Mouse (Mus musculus) heart, embryonic 10.5 days (tissue): ENCODE data around the gene Shc1. TPM values are rescaled to one million over a fixed set of nuclear protein-coding genes. Genes with fewer than 3 reads are reported as not detected.

Experiments used
- DNase-seq: peaks from one replicate; pipeline ENCODE4 v3.0.0-alpha.2; 2017; ENCODE audit warnings: low spot score
- H3K27ac ChIP-seq: fragments of 300-500 bp; sonication (generic); 2 replicates; pipeline ENCODE4 v1.5.1; 2016; ENCODE audit warnings: mild to moderate bottlenecking
- H3K27me3 ChIP-seq: fragments of 300-500 bp; sonication (generic); 2 replicates; pipeline ENCODE4 v1.6.1; 2016; ENCODE audit warnings: mild to moderate bottlenecking; ENCODE audit not compliant: poor library complexity, insufficient read depth, severe bottlenecking
- H3K36me3 ChIP-seq: fragments of 300-500 bp; sonication (generic); 2 replicates; pipeline ENCODE4 v1.6.1; 2016; ENCODE audit warnings: mild to moderate bottlenecking, moderate library complexity
- H3K4me1 ChIP-seq: fragments of 300-500 bp; sonication (generic); 2 replicates; pipeline ENCODE4 v1.6.1; 2016; ENCODE audit warnings: mild to moderate bottlenecking
- H3K4me3 ChIP-seq: fragments of 300-500 bp; sonication (generic); 2 replicates; pipeline ENCODE4 v1.5.1; 2016; ENCODE audit warnings: mild to moderate bottlenecking, moderate library complexity
- H3K9me3 ChIP-seq: fragments of 300-500 bp; sonication (generic); 2 replicates; pipeline ENCODE4 v1.6.1; 2016; ENCODE audit warnings: mild to moderate bottlenecking, moderate library complexity
- WGBS: fragments of 180-500 bp; shearing (Covaris S2); methylation state at CpG from one replicate; pipeline ENCODE4 v1.1.7; 2016; 5-methylcytosine and 5-hydroxymethylcytosine counted together
- polyA plus RNA-seq: library from polyadenylated mRNA; unstranded; fragments of >200 nt; fragmentation: Nextera tagmentation; extraction: Ambion mirVana; gene quantifications from 2 replicates; pipeline ENCODE4 v1.2.1, GENCODE M21; 2016

Gene Shc1
- polyA plus RNA-seq, 1 experiment from 2014 or later, result 72.2 TPM

DNA sequence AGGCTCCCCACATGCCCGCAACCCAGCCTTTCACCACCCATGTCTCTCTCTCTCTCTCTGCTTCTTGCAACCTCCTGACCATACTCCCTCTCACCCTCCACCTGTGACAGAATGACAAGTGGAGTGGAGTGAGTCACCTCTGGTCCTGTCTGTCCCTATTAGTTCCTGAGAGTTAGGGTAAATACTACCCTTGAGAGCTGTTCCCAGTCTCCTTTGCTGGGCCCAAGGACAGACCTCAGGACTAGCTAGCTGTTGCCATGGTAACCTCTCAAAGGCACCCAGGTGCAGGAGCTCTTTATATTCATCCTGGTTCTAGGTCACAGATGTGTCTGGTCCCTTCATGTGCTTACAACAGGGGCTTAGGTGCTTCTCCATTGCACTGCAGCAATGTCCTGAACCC is 33.7 kb downstream of the Shc1 start:
- H3K27me3 ChIP-seq, result no peaks in the 10 kb centered on the region
- H3K4me3 ChIP-seq, result no peak overlapping the region
- peak overlapping the region; percentile 71 for H3K27ac ChIP-seq
- no peak for DNase-seq
- peaks cover 12% of the 10 kb centered on the region for H3K36me3 ChIP-seq
- H3K9me3 ChIP-seq, result no peaks in the 10 kb centered on the region
- WGBS, result 64% methylated on average over 1 of the region's 1 CpGs
- H3K4me1 ChIP-seq, result peaks cover 60% of the 10 kb centered on the region

- Histone ChIP-seq H3K4me1 (peaks cover 52% of the 10 kb centered on the region), H3K4me3 (no peak within 1 kb of the TSS), H3K27ac (no peak within 1 kb of the TSS), H3K9me3 (no peaks in the 10 kb centered on the region), H3K27me3 (no peaks in the 10 kb centered on the region), H3K36me3 (no peaks in the 10 kb centered on the region)
- no peak for DNase-seq
- 52% methylated on average over 9 of the region's 10 CpGs for WGBS
These were observed 36.3 kb downstream of the Shc1 start, which contains the start of gene Pmvk for GRCm38 (mm10) chr3:89454401-89455177. Gene Pmvk (plus strand): TSS chr3:89454541.

- no peak overlapping the region for H3K27ac ChIP-seq
- 0 out of 2 replicates have a peak, but pooled peaks cover 2% of the 10 kb centered on the region for H3K36me3 ChIP-seq
- H3K4me1 ChIP-seq, result peaks cover 54% of the 10 kb centered on the region
- H3K27me3 ChIP-seq, result no peaks in the 10 kb centered on the region
- H3K9me3 ChIP-seq, result no peaks in the 10 kb centered on the region
- 67% methylated on average over 1 of the region's 1 CpGs for WGBS
- DNase-seq, result no peak
- H3K4me3 ChIP-seq, result no peak overlapping the region
These were observed 37.6 kb downstream of the Shc1 start for GRCm38 (mm10) chr3:89455786-89456285.

DNA sequence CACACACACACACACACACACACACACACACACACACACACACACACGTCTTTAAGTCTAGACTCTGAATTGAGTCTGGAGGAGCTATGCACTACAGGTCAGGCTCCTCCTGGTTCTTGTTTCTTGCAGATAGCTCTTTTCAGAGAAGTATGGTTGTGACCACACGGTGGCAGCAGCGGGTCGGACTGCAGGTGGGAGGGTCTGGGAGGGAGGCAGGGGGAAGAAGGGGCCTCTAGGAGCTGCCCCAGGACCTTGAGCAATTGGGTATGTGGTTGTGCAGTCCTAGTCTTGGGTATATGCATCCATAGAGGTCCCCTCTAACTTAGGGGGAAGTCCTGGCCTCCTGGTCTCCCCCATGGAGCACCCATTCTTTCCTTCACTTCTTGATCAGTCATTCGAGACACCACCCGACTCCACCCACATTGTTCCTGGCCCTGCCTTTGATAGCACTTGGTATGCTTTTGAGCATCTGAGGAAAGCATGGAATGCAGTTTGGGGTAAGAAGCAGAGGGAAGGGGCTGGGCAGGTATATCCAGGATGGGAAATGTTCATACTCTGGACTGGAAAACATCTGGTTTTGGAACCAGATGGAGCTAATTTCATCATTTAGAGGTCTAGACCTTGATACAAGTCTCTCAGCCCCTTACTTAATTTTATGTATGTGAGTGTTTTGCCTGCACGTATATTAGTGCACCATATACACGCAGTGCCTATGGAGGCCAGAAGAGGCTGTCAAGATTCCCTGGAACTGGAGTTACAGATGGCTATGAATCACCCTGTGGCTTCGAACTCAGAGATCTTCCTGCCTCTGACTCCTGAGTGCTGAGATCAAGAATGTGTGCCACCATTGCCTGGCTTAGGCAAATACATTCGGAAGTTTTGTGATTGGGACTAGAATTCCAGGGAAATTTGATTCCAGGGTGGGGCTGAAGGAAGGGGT is 38.8 kb downstream of the Shc1 start:
- 0 out of 2 replicates have a peak, but pooled peaks cover 7% of the 10 kb centered on the region for H3K36me3 ChIP-seq
- H3K27me3 ChIP-seq, result no peaks in the 10 kb centered on the region
- peak; percentile 91 for DNase-seq
- no peaks in the 10 kb centered on the region for H3K9me3 ChIP-seq
- 48% methylated on average over 10 of the region's 10 CpGs for WGBS
- H3K4me3 ChIP-seq, result no peak overlapping the region
- H3K4me1 ChIP-seq, result peaks cover 43% of the 10 kb centered on the region
- 0 out of 2 replicates have a peak overlapping the region, but pooled peaks have one; percentile 22 for H3K27ac ChIP-seq

- DNase-seq, result no peak
- Histone ChIP-seq H3K4me3 (peak overlapping the region; percentile 71), H3K4me1 (peaks cover 33% of the 10 kb centered on the region), H3K27ac (peak overlapping the region; percentile 92), H3K9me3 (no peaks in the 10 kb centered on the region), H3K36me3 (0 out of 2 replicates have a peak, but pooled peaks cover 10% of the 10 kb centered on the region), H3K27me3 (no peaks in the 10 kb centered on the region)
- WGBS, result 50% methylated on average over 13 of the region's 13 CpGs
These were observed 40.2 kb downstream of the Shc1 start for GRCm38 (mm10) chr3:89458372-89458964.

DNA sequence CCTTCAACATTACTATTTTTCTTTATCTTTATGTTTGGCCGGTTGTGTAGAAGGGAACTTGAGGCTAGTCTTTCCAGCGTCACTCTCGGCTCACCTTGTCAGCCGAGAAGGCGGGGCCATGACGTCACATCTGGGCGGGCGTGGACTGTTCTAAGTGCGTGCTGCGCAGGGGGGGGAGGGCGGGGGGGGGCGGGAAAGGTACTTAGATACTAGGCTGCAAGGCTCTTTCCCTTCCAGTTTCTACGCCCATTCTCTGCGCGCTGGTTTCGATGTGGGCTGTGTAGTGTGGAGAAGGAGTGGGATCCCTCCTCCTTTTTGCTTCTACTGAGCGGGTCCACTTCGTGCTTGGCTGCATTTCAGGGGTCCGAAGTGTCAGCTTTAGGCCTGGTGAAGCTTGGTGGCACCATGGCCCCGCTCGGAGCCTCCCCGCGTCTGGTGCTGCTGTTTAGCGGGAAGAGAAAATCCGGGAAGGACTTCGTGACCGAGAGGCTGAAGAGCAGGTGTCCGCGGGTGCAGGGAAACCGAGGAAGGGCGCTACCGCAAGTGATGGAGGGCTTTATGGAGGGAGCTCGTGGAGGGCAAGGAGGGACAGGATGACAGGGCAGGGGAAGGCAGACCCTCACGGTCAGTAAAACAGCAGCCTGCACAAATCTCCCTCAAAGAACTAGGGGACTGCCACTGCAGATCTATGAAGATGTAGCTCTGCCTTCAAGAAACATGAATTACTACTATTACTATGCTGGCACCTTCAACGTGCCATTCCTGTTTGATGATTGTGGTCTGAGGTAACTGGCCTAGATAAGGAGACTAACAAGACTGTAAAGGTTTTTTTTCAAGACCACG is 40.9 kb downstream of the Shc1 start:
- DNase-seq, result peak; percentile 95
- H3K4me3 ChIP-seq, result peak overlapping the region; percentile 71
- H3K4me1 ChIP-seq, result peaks cover 33% of the 10 kb centered on the region
- H3K27ac ChIP-seq, result peak overlapping the region; percentile 92
- peaks cover 12% of the 10 kb centered on the region; the same call in 1 of the 2 replicates for H3K36me3 ChIP-seq
- under 1% methylated on average over 33 of the region's 36 CpGs for WGBS
- H3K9me3 ChIP-seq, result no peaks in the 10 kb centered on the region
- H3K27me3 ChIP-seq, result no peaks in the 10 kb centered on the region

DNA sequence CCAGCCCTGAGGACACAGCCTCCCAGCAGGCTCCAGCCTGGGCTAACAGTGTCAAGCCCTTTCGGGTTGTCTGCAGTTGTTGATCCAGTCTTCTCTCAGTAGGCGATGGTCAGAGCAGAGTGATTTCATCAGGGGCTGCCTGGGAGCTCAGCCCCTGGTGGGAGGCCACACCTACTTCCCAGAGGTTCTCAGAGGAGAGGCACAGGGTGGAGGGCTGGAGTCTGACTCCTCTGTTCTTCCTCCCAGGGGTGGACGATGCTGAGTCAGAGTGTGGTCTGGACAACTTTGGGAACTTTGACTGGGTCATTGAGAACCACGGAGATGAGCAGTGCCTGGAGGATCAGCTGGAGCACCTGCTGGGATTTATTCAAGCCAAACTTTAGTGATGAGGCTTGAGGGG is 50.0 kb downstream of the Shc1 start:
- H3K36me3 ChIP-seq, result peaks cover 30% of the 10 kb centered on the region; the same call in 1 of the 2 replicates
- no peak overlapping the region for H3K27ac ChIP-seq
- no peaks in the 10 kb centered on the region for H3K27me3 ChIP-seq
- no peaks in the 10 kb centered on the region for H3K9me3 ChIP-seq
- H3K4me1 ChIP-seq, result no peaks in the 10 kb centered on the region
- DNase-seq, result no peak
- WGBS, result 42% methylated on average over 4 of the region's 4 CpGs
- no peak overlapping the region for H3K4me3 ChIP-seq

DNA sequence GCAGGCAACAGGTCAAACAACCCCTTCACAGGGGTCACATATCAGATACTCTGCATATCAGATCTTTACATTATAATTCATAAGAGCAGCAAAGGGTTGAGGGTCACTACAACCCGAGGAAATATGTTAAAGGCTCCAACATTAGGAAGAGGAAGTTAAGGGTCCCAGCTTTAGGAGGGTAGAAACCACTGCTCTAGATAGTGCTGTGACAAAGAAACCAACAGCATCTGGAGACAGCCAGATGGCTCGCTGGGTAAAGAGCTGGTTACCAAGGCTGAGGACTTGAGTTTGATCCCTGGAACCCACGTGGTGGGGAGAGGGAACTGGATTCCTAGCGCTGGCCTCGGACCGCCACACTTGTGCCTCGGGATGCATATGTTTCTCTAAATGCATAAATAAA is 54.0 kb downstream of the Shc1 start:
- WGBS, result 76% methylated on average over 7 of the region's 7 CpGs
- DNase-seq, result no peak
- Histone ChIP-seq H3K36me3 (peaks cover 19% of the 10 kb centered on the region; the same call in 1 of the 2 replicates), H3K4me3 (no peak overlapping the region), H3K9me3 (no peaks in the 10 kb centered on the region), H3K27me3 (no peaks in the 10 kb centered on the region; the same call in 1 of the 2 replicates), H3K4me1 (no peaks in the 10 kb centered on the region; the same call in 1 of the 2 replicates), H3K27ac (no peak overlapping the region)

GRCm38 (mm10) chr3:89473838-89474237 is 55.6 kb downstream of the Shc1 start:
- WGBS, result 80% methylated on average over 6 of the region's 6 CpGs
- Histone ChIP-seq H3K4me3 (no peak overlapping the region), H3K9me3 (no peaks in the 10 kb centered on the region), H3K27me3 (no peaks in the 10 kb centered on the region; the same call in 1 of the 2 replicates), H3K27ac (no peak overlapping the region), H3K4me1 (no peaks in the 10 kb centered on the region; the same call in 1 of the 2 replicates), H3K36me3 (0 out of 2 replicates have a peak, but pooled peaks cover 3% of the 10 kb centered on the region)
- DNase-seq, result no peak

- Histone ChIP-seq H3K27me3 (no peaks in the 10 kb centered on the region; the same call in 1 of the 2 replicates), H3K27ac (no peak overlapping the region), H3K4me3 (no peak overlapping the region), H3K36me3 (no peaks in the 10 kb centered on the region), H3K4me1 (no peaks in the 10 kb centered on the region; the same call in 1 of the 2 replicates), H3K9me3 (no peaks in the 10 kb centered on the region)
- no peak for DNase-seq
- WGBS, result 77% methylated on average over 6 of the region's 6 CpGs
These were observed 60.8 kb downstream of the Shc1 start for GRCm38 (mm10) chr3:89479055-89479454.
